Mouse (Mus musculus): ENCODE measurements at regions not wholly inside any gene's neighbourhood (a gene's known extent, or its start where the extent isn't known, plus 50 kb on each side); places are given as distances from the start of the nearest gene placed in this dataset.

GRCm38 (mm10) chr8:29544142-29544541, 2096.7 kb downstream of the Poteg start:
- TF ChIP-seq MAFK (IDR thresholded peaks at IDR 0.05; ENCODE audit: insufficient read depth, low read depth, low read length) (no peak), ZC3H11A (IDR thresholded peaks at IDR 0.05; ENCODE audit: borderline replicate concordance, low read depth, low read length) (no peak), ZNF384 (IDR thresholded peaks at IDR 0.05; ENCODE audit: low read depth, low read length) (no peak), CHD2 (IDR thresholded peaks at IDR 0.05; ENCODE audit: low read depth, low read length) (no peak)

All from ES-E14 (cell line).